ENCODE assay signal across 33 mouse cellular contexts in genomic region chr3:52422826-52423225, GRCm38 (mm10).
DNase-seq lines count a peak whose midpoint lies in the region; ATAC-seq and TF ChIP-seq lines count a peak whose summit lies in the region.
"Had no signal": no experiment of that assay in that cellular context is flagged by ENCODE, and none has a peak within 500 bp of the region (broad histone marks: within the 10 kb centered on the region; RNA-seq: fewer than 3 reads in every experiment).

No protein-coding gene starts in this region.

- H3K27ac ChIP-seq in kidney, adult 2 months (ENCODE audit: insufficient read depth, low read depth, low read length) = no peak overlapping the region
- H3K27ac ChIP-seq in forebrain, embryonic 12.5 days = no peak overlapping the region
- H3K27ac ChIP-seq: embryonic facial prominence, embryonic 13.5 days; forebrain, embryonic 10.5 days; heart, embryonic 10.5 days; heart, embryonic 15.5 days; limb, embryonic 10.5 days; limb, embryonic 15.5 days; liver, embryonic 13.5 days; midbrain, embryonic 12.5 days; neural tube, embryonic 13.5 days; stomach, postnatal 0 days had no signal

- TF ChIP-seq CTCF in kidney, adult 2 months (conservative IDR thresholded peaks at IDR 0.05; ENCODE audit: insufficient read depth, insufficient read length, low read depth, low read length) = no peak

- no peak overlapping the region for H3K4me2 ChIP-seq in forebrain, embryonic 12.5 days
- H3K4me2 ChIP-seq: embryonic facial prominence, embryonic 13.5 days; heart, embryonic 15.5 days; limb, embryonic 15.5 days; liver, embryonic 13.5 days; midbrain, embryonic 12.5 days; neural tube, embryonic 13.5 days had no signal

- H3K36me3 ChIP-seq in kidney, adult 2 months (ENCODE audit: control insufficient read depth, insufficient read depth, low read length) = no peaks in the 10 kb centered on the region
- no peaks in the 10 kb centered on the region for H3K36me3 ChIP-seq in forebrain, embryonic 12.5 days (replicated peaks)
- H3K36me3 ChIP-seq: embryonic facial prominence, embryonic 13.5 days; forebrain, embryonic 10.5 days; G1E; heart, embryonic 10.5 days; heart, embryonic 15.5 days; limb, embryonic 10.5 days; limb, embryonic 15.5 days; liver, embryonic 13.5 days; midbrain, embryonic 12.5 days; neural tube, embryonic 13.5 days had no signal

- ATAC-seq in forebrain, embryonic 12.5 days (ENCODE audit: low FRiP score) = no peak
- ATAC-seq: forebrain, embryonic 16.5 days; hindbrain, embryonic 16.5 days; intestine, embryonic 16.5 days; lung, postnatal 0 days had no signal

- 92% methylated on average over 1 of the region's 1 CpGs for WGBS in kidney, adult 2 months
- WGBS in forebrain, embryonic 12.5 days = 94% methylated on average over 1 of the region's 1 CpGs

- DNase-seq in gastrocnemius, adult 18-20 months (ENCODE audit: low spot score) = peak; percentile 28
- no peak for DNase-seq in gastrocnemius, postnatal 36 days
- peak; percentile 7 for DNase-seq in kidney, adult 2 months
- no peak for DNase-seq in kidney, postnatal 36 days
- DNase-seq in thymus, postnatal 10 days (ENCODE audit: low spot score in 2 of 2) = peak; percentile 41 to 63
- DNase-seq in ovary, postnatal 14 days (ENCODE audit: low spot score) = no peak
- DNase-seq in spleen, adult 12 weeks (ENCODE audit: low spot score) = no peak
- DNase-seq: adrenal gland, postnatal 14 days; cerebellum, adult 9-10 months; kidney, adult 9 months; kidney, postnatal 10 days; layer of hippocampus, adult 9-11 months; liver, embryonic 13.5 days; lung, adult 18-20 months; lung, postnatal 4 days; retina, postnatal 1 day; right cerebral cortex, postnatal 25 days had no signal

- H3K27me3 ChIP-seq in kidney, adult 2 months (replicated peaks; ENCODE audit: control insufficient read depth, insufficient read depth, low read length) = no peaks in the 10 kb centered on the region
- H3K27me3 ChIP-seq in forebrain, embryonic 12.5 days = no peaks in the 10 kb centered on the region
- H3K27me3 ChIP-seq: embryonic facial prominence, embryonic 13.5 days; heart, embryonic 15.5 days; liver, embryonic 13.5 days; midbrain, embryonic 12.5 days; neural tube, embryonic 13.5 days had no signal

- H3K4me3 ChIP-seq in kidney, adult 2 months (ENCODE audit: insufficient read depth, low read depth, low read length) = no peak overlapping the region
- H3K4me3 ChIP-seq in forebrain, embryonic 12.5 days (replicated peaks) = no peak overlapping the region
- H3K4me3 ChIP-seq: embryonic facial prominence, embryonic 13.5 days; forebrain, embryonic 10.5 days; heart, embryonic 10.5 days; heart, embryonic 15.5 days; limb, embryonic 10.5 days; limb, embryonic 15.5 days; liver, embryonic 13.5 days; megakaryocyte, embryonic 14.5 days; midbrain, embryonic 12.5 days; neural tube, embryonic 13.5 days had no signal

- no peak for TF ChIP-seq POLR2A in kidney, adult 2 months (IDR thresholded peaks at IDR 0.05; ENCODE audit: low read depth, low read length)

- no peaks in the 10 kb centered on the region; the same call in 1 of the 2 replicates for H3K4me1 ChIP-seq in kidney, adult 2 months (ENCODE audit: control insufficient read depth, insufficient read depth, low read length)
- no peaks in the 10 kb centered on the region for H3K4me1 ChIP-seq in forebrain, embryonic 12.5 days
- H3K4me1 ChIP-seq: embryonic facial prominence, embryonic 13.5 days; forebrain, embryonic 10.5 days; heart, embryonic 10.5 days; heart, embryonic 15.5 days; limb, embryonic 10.5 days; limb, embryonic 15.5 days; liver, embryonic 13.5 days; megakaryocyte, embryonic 14.5 days; midbrain, embryonic 12.5 days; neural tube, embryonic 13.5 days had no signal

- intact Hi-C loops in gastrocnemius, postnatal 36 days (cut with DNase I) = no loop called here

- H3K9ac ChIP-seq in forebrain, embryonic 12.5 days = no peak overlapping the region
- H3K9ac ChIP-seq: embryonic facial prominence, embryonic 13.5 days; heart, embryonic 15.5 days; limb, embryonic 15.5 days; liver, embryonic 13.5 days; midbrain, embryonic 12.5 days; neural tube, embryonic 13.5 days had no signal

- H3K9me3 ChIP-seq in forebrain, embryonic 12.5 days = no peaks in the 10 kb centered on the region
- H3K9me3 ChIP-seq: heart, embryonic 10.5 days; heart, embryonic 15.5 days; limb, embryonic 10.5 days; limb, embryonic 15.5 days had no signal

Comparison
In these comparisons a context has a peak if more than half of its experiments do, and no peak if none do; other contexts are left out.
1. DNase-seq: peak in gastrocnemius, adult 18-20 months (single experiment), kidney, adult 2 months (single experiment) and thymus, postnatal 10 days (2 of 2); none in gastrocnemius, postnatal 36 days (0 of 2), kidney, postnatal 36 days (0 of 2), ovary, postnatal 14 days (single experiment) and spleen, adult 12 weeks (single experiment).